10 mouse cellular contexts compared by ENCODE assay signal in the genomic region with DNA sequence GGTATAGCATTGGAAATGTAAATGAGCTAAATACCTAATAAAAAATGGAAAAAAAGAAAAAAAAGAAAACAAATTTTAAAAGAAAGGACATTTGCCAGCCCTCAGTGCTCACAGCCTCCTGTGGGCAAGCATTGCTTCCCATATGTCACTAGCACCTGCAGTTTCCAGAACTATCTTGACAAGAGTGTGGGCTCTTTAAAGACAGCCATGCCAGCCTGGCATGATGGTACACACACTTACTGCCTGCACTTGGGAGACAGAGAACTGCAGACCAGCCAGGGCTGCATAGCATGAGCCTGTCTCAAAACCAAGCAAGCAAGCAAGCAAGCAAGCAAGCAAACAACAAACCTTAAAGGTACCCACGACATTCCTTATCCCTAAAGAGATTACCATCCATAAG. TPM values are rescaled to one million over a fixed set of nuclear protein-coding genes. Genes with fewer than 3 reads are reported as not detected.
DNase-seq lines count a peak whose midpoint lies in the region; ATAC-seq and TF ChIP-seq lines count a peak whose summit lies in the region.
"Had no signal": no experiment of that assay in that cellular context is flagged by ENCODE, and none has a peak within 500 bp of the region (broad histone marks: within the 10 kb centered on the region; RNA-seq: fewer than 3 reads in every experiment).

No protein-coding gene starts in this region.

- WGBS in heart, embryonic 16.5 days: 43% methylated on average over 1 of the region's 1 CpGs
- WGBS in hindbrain, embryonic 14.5 days: 65% methylated on average over 1 of the region's 1 CpGs
- WGBS in midbrain, embryonic 14.5 days: 54% methylated on average over 1 of the region's 1 CpGs

- peaks cover 39% of the 10 kb centered on the region for H3K4me1 ChIP-seq in heart, embryonic 16.5 days (ENCODE audit: control insufficient read depth, insufficient read depth, low read length)
- peaks cover 32% of the 10 kb centered on the region for H3K4me1 ChIP-seq in bone marrow macrophage, adult 2 months (ENCODE audit: control insufficient read depth, insufficient read depth, low read length)
- peaks cover 22% of the 10 kb centered on the region for H3K4me1 ChIP-seq in hindbrain, embryonic 14.5 days (replicated peaks; ENCODE audit: control insufficient read depth, insufficient read depth, low read length)
- peaks cover 19% of the 10 kb centered on the region for H3K4me1 ChIP-seq in midbrain, embryonic 14.5 days (ENCODE audit: control insufficient read depth, insufficient read depth, low read length)

- H3K4me2 ChIP-seq in heart, embryonic 16.5 days (ENCODE audit: low read depth, low read length): peak overlapping the region; percentile 100
- peak overlapping the region; percentile 78 for H3K4me2 ChIP-seq in hindbrain, embryonic 14.5 days (replicated peaks)
- H3K4me2 ChIP-seq in midbrain, embryonic 14.5 days (ENCODE audit: low read length): peak overlapping the region; percentile 99

- ATAC-seq in heart, embryonic 16.5 days (replicated peaks; ENCODE audit: extremely low read depth, insufficient read depth, low FRiP score): no peak
- no peak for ATAC-seq in hindbrain, embryonic 14.5 days (ENCODE audit: low FRiP score)
- ATAC-seq in midbrain, embryonic 14.5 days (ENCODE audit: low FRiP score, low TSS enrichment): no peak
- ATAC-seq: Patski had no signal

- intact Hi-C loops in heart, postnatal 14 days (cut with DNase I): no loop called here

- H3K9me3 ChIP-seq in heart, embryonic 16.5 days (replicated peaks; ENCODE audit: control insufficient read depth, low read length): no peaks in the 10 kb centered on the region
- no peaks in the 10 kb centered on the region for H3K9me3 ChIP-seq in hindbrain, embryonic 14.5 days (ENCODE audit: control insufficient read depth, low read length)
- no peaks in the 10 kb centered on the region for H3K9me3 ChIP-seq in midbrain, embryonic 14.5 days (ENCODE audit: control insufficient read depth, low read length)

- no peaks in the 10 kb centered on the region for H3K36me3 ChIP-seq in heart, embryonic 16.5 days (ENCODE audit: control insufficient read depth, insufficient read depth)
- no peaks in the 10 kb centered on the region for H3K36me3 ChIP-seq in hindbrain, embryonic 14.5 days (replicated peaks; ENCODE audit: control insufficient read depth, insufficient read depth)
- H3K36me3 ChIP-seq in midbrain, embryonic 14.5 days (ENCODE audit: control insufficient read depth, insufficient read depth, low read length): no peaks in the 10 kb centered on the region

- TF ChIP-seq POLR2A in bone marrow macrophage, adult 2 months (IDR thresholded peaks at IDR 0.05; ENCODE audit: borderline replicate concordance, low read depth, low read length): no peak

- peak overlapping the region; percentile 74 for H3K4me3 ChIP-seq in heart, embryonic 16.5 days (ENCODE audit: low read length)
- peak overlapping the region; percentile 77 for H3K4me3 ChIP-seq in bone marrow macrophage, adult 2 months (ENCODE audit: insufficient read depth, low read length)
- peak overlapping the region; percentile 66 for H3K4me3 ChIP-seq in hindbrain, embryonic 14.5 days (replicated peaks; ENCODE audit: low read length)
- peak overlapping the region; percentile 63 for H3K4me3 ChIP-seq in midbrain, embryonic 14.5 days (replicated peaks; ENCODE audit: low read depth, low read length)

- TF ChIP-seq CTCF in bone marrow macrophage, adult 2 months (IDR thresholded peaks at IDR 0.05; ENCODE audit: low read depth, low read length): no peak

- no peak overlapping the region for H3K27ac ChIP-seq in heart, embryonic 16.5 days (ENCODE audit: low read length)
- no peak overlapping the region for H3K27ac ChIP-seq in bone marrow macrophage, adult 2 months (ENCODE audit: insufficient read depth, low read depth, low read length)
- no peak overlapping the region for H3K27ac ChIP-seq in hindbrain, embryonic 14.5 days
- H3K27ac ChIP-seq in midbrain, embryonic 14.5 days (replicated peaks; ENCODE audit: low read depth, low read length): no peak overlapping the region

- peak overlapping the region; percentile 72 for H3K9ac ChIP-seq in heart, embryonic 16.5 days (ENCODE audit: low read length)
- H3K9ac ChIP-seq in hindbrain, embryonic 14.5 days: peak overlapping the region; percentile 68
- H3K9ac ChIP-seq in midbrain, embryonic 14.5 days (replicated peaks; ENCODE audit: low read length): no peak overlapping the region; the same call in 1 of the 2 replicates

- no peak for DNase-seq in heart, postnatal 14 days
- DNase-seq in hindbrain, embryonic 14.5 days (ENCODE audit: low spot score): no peak
- DNase-seq in midbrain, embryonic 14.5 days: no peak
- DNase-seq in spleen, postnatal 10 days (ENCODE audit: low spot score in 2 of 2): no peak
- no peak for DNase-seq in layer of hippocampus, adult 9-10 months (ENCODE audit: low spot score)
- no peak for DNase-seq in layer of hippocampus, postnatal 10 days (ENCODE audit: low spot score in 2 of 2)
- DNase-seq: thymus, adult 18-20 months had no signal

- H3K27me3 ChIP-seq in heart, embryonic 16.5 days (ENCODE audit: control insufficient read depth, insufficient read depth, low read length): no peaks in the 10 kb centered on the region
- no peaks in the 10 kb centered on the region; the same call in 1 of the 2 replicates for H3K27me3 ChIP-seq in hindbrain, embryonic 14.5 days (ENCODE audit: control insufficient read depth, insufficient read depth, low read length)
- H3K27me3 ChIP-seq in midbrain, embryonic 14.5 days (ENCODE audit: control insufficient read depth, insufficient read depth, low read length): 0 out of 2 replicates have a peak, but pooled peaks cover 4% of the 10 kb centered on the region
- H3K27me3 ChIP-seq: Patski had no signal

RNA-seq across cellular contexts. Expression of gene Slc7a5, which starts 2.1 kb away (rescaled TPM):
- 14.4 TPM in 2 replicates for polyA plus RNA-seq in heart, embryonic 16.5 days (2015; fragmentation: Nextera tagmentation; extraction: Ambion mirVana)
- total RNA-seq in heart, postnatal 14 days (2021): 1 to 10 TPM; 6.7 to 7.0 TPM
- 1.9 and 2.4 TPM in 2 replicates for polyA plus RNA-seq in bone marrow macrophage, adult 2 months (2012; ENCODE audit: insufficient read depth, insufficient read length, missing spikeins)
- 57.3 and 65.0 TPM in 2 replicates for polyA plus RNA-seq in hindbrain, embryonic 14.5 days (2014; fragmentation: Nextera tagmentation; extraction: Ambion mirVana)
- 42.0 and 54.0 TPM in 2 replicates for polyA plus RNA-seq in midbrain, embryonic 14.5 days (2014; fragmentation: Nextera tagmentation; extraction: Ambion mirVana)
- 100 to 1,000 TPM; 146 to 164 TPM for total RNA-seq in layer of hippocampus, postnatal 10 days (2021)

RNA-seq across cellular contexts. Expression of gene Car5a, which starts 39.3 kb away (rescaled TPM):
- not detected in 2 replicates for polyA plus RNA-seq in heart, embryonic 16.5 days (2015; fragmentation: Nextera tagmentation; extraction: Ambion mirVana)
- not detected for total RNA-seq in heart, postnatal 14 days (2021)
- not detected in 2 replicates for polyA plus RNA-seq in bone marrow macrophage, adult 2 months (2012; ENCODE audit: insufficient read depth, insufficient read length, missing spikeins)
- not detected in 2 replicates for polyA plus RNA-seq in hindbrain, embryonic 14.5 days (2014; fragmentation: Nextera tagmentation; extraction: Ambion mirVana)
- not detected in 2 replicates for polyA plus RNA-seq in midbrain, embryonic 14.5 days (2014; fragmentation: Nextera tagmentation; extraction: Ambion mirVana)
- total RNA-seq in layer of hippocampus, postnatal 10 days (2021): not detected
- polyA plus RNA-seq: Patski had no signal

RNA-seq across cellular contexts. Expression of gene Banp, which starts 44.1 kb away (rescaled TPM):
- polyA plus RNA-seq in heart, embryonic 16.5 days (2015; fragmentation: Nextera tagmentation; extraction: Ambion mirVana): 31.2 and 33.1 TPM in 2 replicates
- 10 to 100 TPM; 16.0 to 24.5 TPM for total RNA-seq in heart, postnatal 14 days (2021)
- 19.9 and 24.0 TPM in 2 replicates for polyA plus RNA-seq in bone marrow macrophage, adult 2 months (2012; ENCODE audit: insufficient read depth, insufficient read length, missing spikeins)
- polyA plus RNA-seq in hindbrain, embryonic 14.5 days (2014; fragmentation: Nextera tagmentation; extraction: Ambion mirVana): 37.8 and 50.5 TPM in 2 replicates
- 47.7 and 48.7 TPM in 2 replicates for polyA plus RNA-seq in midbrain, embryonic 14.5 days (2014; fragmentation: Nextera tagmentation; extraction: Ambion mirVana)
- total RNA-seq in layer of hippocampus, postnatal 10 days (2021): 10 to 100 TPM; 24.7 to 32.2 TPM
